Mouse (Mus musculus): ENCODE data around the gene Ggcx.
A peak's percentile ranks its signal among the peaks of the same experiment; 100 is the strongest.

DNA sequence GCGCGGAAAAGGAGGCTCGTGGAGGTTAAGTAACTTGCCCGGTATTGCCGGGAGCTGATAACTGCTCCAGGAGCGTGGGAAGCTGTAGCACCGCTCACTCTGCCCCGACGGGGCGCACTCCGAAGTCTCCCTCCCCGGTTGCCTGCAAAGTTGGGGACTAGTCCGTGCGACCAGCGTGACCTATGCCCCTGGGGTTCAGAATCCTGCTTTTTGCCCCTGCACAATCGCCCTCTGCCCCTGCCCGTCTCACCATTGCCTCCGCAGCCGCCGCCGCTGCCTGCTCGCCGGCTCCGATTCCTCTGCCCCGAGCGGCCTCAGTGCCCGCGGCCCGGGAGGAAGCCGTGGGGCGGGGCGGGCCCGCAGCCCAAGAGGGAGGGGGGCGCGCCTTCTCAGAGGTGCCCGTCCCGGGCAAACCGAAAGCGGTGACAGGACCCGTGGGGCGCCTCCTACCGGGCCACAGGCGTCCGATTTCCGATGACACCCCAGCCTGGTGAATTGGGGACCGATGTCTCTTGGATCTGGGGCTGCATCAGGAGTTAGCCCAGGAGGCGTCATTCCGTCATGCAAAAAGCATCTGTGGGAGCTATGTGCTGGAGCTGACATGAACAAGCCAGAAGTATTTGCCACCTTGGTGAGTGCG lies 33.9 kb upstream of the Ggcx start, which contains the start of gene Vamp5:
- TF ChIP-seq CTCF (IDR thresholded peaks at IDR 0.05; ENCODE audit: control insufficient read depth, insufficient read depth, low read length) (peak; percentile 59), POLR2A (IDR thresholded peaks at IDR 0.05; ENCODE audit: borderline replicate concordance, control insufficient read depth, low read depth, low read length) (peak; percentile 51; the same call in 1 of the 2 replicates)

Measured in bone marrow, adult 2 months (tissue).